ENCODE assay signal across 26 mouse cellular contexts in the genomic region with DNA sequence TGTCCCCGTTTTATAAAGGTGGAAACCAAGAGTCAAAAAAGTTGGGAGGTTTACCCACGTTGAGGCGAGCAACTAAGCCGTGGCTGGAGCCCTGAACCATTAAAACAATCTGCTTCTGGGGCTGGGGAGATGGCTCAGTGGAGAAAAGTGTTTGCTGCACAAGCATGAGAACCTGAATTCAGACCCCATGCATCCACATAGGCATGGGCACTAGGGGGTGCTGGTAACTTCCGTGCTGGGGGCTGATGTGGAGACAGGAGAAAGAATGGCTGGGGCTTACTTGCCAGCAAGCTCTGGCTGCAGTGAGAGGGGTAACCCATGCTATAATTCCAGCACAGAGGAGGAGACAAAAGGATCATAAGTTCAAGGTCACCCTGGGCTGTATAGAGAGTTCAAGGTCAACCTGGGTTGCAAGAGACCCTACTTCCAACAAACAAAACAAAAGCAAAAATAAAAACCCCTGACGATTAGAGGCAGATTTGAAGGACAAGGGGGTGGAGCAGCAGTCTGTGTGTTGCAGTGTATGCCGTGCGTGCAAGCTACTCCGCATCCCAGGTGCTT. TPM values are rescaled to one million over a fixed set of nuclear protein-coding genes. Genes with fewer than 3 reads are reported as not detected.
DNase-seq lines count a peak whose midpoint lies in the region; ATAC-seq and TF ChIP-seq lines count a peak whose summit lies in the region.
"Had no signal": no experiment of that assay in that cellular context is flagged by ENCODE, and none has a peak within 500 bp of the region (broad histone marks: within the 10 kb centered on the region; RNA-seq: fewer than 3 reads in every experiment).

No protein-coding gene starts in this region.

- no peak for ATAC-seq in hindbrain, postnatal 0 days
- ATAC-seq in hindbrain, embryonic 13.5 days (ENCODE audit: low FRiP score): no peak
- ATAC-seq in lung, embryonic 14.5 days (ENCODE audit: insufficient read depth): no peak
- ATAC-seq: activated CD4-positive, CD25-positive, alpha-beta regulatory T cell, adult 4 months had no signal

- no peaks in the 10 kb centered on the region for H3K4me1 ChIP-seq in hindbrain, postnatal 0 days (ENCODE audit: insufficient read depth, low read length)
- H3K4me1 ChIP-seq in hindbrain, embryonic 13.5 days (replicated peaks): peaks cover 6% of the 10 kb centered on the region; the same call in 1 of the 2 replicates
- H3K4me1 ChIP-seq in lung, embryonic 14.5 days (ENCODE audit: insufficient read depth): no peaks in the 10 kb centered on the region
- H3K4me1 ChIP-seq in E14TG2a.4 (replicated peaks; ENCODE audit: low read depth, low read length): peaks cover 70% of the 10 kb centered on the region

- no peak overlapping the region for H3K27ac ChIP-seq in hindbrain, postnatal 0 days
- no peak overlapping the region for H3K27ac ChIP-seq in hindbrain, embryonic 13.5 days
- H3K27ac ChIP-seq in lung, embryonic 14.5 days (ENCODE audit: low read depth): no peak overlapping the region
- H3K27ac ChIP-seq: hindbrain, embryonic 14.5 days; lung, embryonic 15.5 days; stomach, embryonic 15.5 days had no signal

- H3K9me3 ChIP-seq in hindbrain, postnatal 0 days (ENCODE audit: low read length): no peaks in the 10 kb centered on the region
- H3K9me3 ChIP-seq in hindbrain, embryonic 13.5 days: no peaks in the 10 kb centered on the region
- H3K9me3 ChIP-seq in lung, embryonic 14.5 days (ENCODE audit: low read depth, low read length): no peaks in the 10 kb centered on the region
- H3K9me3 ChIP-seq in E14TG2a.4 (ENCODE audit: low read length): no peaks in the 10 kb centered on the region
- H3K9me3 ChIP-seq: lung, embryonic 15.5 days; stomach, embryonic 15.5 days had no signal

- no peak overlapping the region for H3K9ac ChIP-seq in hindbrain, postnatal 0 days (replicated peaks; ENCODE audit: low read length)
- H3K9ac ChIP-seq in hindbrain, embryonic 13.5 days: no peak overlapping the region
- no peak overlapping the region for H3K9ac ChIP-seq in lung, embryonic 14.5 days
- H3K9ac ChIP-seq: hindbrain, embryonic 14.5 days; lung, embryonic 15.5 days; stomach, embryonic 15.5 days had no signal

- 60% methylated on average over 9 of the region's 9 CpGs for WGBS in hindbrain, postnatal 0 days
- WGBS in hindbrain, embryonic 13.5 days: 67% methylated on average over 9 of the region's 9 CpGs
- 69% methylated on average over 9 of the region's 9 CpGs for WGBS in lung, embryonic 14.5 days

- 0 out of 2 replicates have a peak, but pooled peaks have one; percentile 19 for TF ChIP-seq CTCF in hindbrain, postnatal 0 days (IDR thresholded peaks at IDR 0.05; ENCODE audit: low read depth)
- TF ChIP-seq CTCF in lung, embryonic 14.5 days (IDR thresholded peaks at IDR 0.05; ENCODE audit: low read depth): peak; percentile 31
- peak; percentile 17; the same call in 1 of the 2 replicates for TF ChIP-seq CTCF in E14TG2a.4 (conservative IDR thresholded peaks at IDR 0.05; ENCODE audit: low read length)

- H3K4me2 ChIP-seq in hindbrain, postnatal 0 days (ENCODE audit: low read depth, low read length): no peak overlapping the region
- no peak overlapping the region for H3K4me2 ChIP-seq in hindbrain, embryonic 13.5 days
- H3K4me2 ChIP-seq in lung, embryonic 14.5 days: no peak overlapping the region
- H3K4me2 ChIP-seq: hindbrain, embryonic 14.5 days; lung, embryonic 15.5 days; stomach, embryonic 15.5 days had no signal

- no peaks in the 10 kb centered on the region for H3K27me3 ChIP-seq in hindbrain, postnatal 0 days (ENCODE audit: insufficient read depth, low read length)
- no peaks in the 10 kb centered on the region for H3K27me3 ChIP-seq in hindbrain, embryonic 13.5 days
- H3K27me3 ChIP-seq in lung, embryonic 14.5 days (ENCODE audit: insufficient read depth, low read length): no peaks in the 10 kb centered on the region
- H3K27me3 ChIP-seq in E14TG2a.4 (ENCODE audit: insufficient read depth, low read length): no peaks in the 10 kb centered on the region
- H3K27me3 ChIP-seq: lung, embryonic 15.5 days; stomach, embryonic 15.5 days had no signal

- no peaks in the 10 kb centered on the region for H3K36me3 ChIP-seq in hindbrain, postnatal 0 days (ENCODE audit: insufficient read depth, low read length)
- no peaks in the 10 kb centered on the region for H3K36me3 ChIP-seq in hindbrain, embryonic 13.5 days
- no peaks in the 10 kb centered on the region for H3K36me3 ChIP-seq in lung, embryonic 14.5 days (ENCODE audit: insufficient read depth)
- no peaks in the 10 kb centered on the region for H3K36me3 ChIP-seq in E14TG2a.4 (ENCODE audit: insufficient read depth, low read length)
- H3K36me3 ChIP-seq: lung, embryonic 15.5 days; stomach, embryonic 15.5 days had no signal

- no peak overlapping the region for H3K4me3 ChIP-seq in hindbrain, postnatal 0 days (ENCODE audit: low read length)
- H3K4me3 ChIP-seq in hindbrain, embryonic 13.5 days: no peak overlapping the region
- no peak overlapping the region for H3K4me3 ChIP-seq in lung, embryonic 14.5 days (ENCODE audit: low read depth, low read length)
- H3K4me3 ChIP-seq in E14TG2a.4 (replicated peaks; ENCODE audit: low read length): peak overlapping the region; percentile 58
- H3K4me3 ChIP-seq: lung, embryonic 15.5 days; stomach, embryonic 15.5 days had no signal

- no peak for DNase-seq in hindbrain, postnatal 0 days (ENCODE audit: low spot score)
- DNase-seq in lung, embryonic 14.5 days: no peak
- DNase-seq in lung, postnatal 25 days (ENCODE audit: low spot score): no peak
- peak; percentile 47 for DNase-seq in ZHBTc4 (ENCODE audit: low read depth, low spot score)
- DNase-seq in adrenal gland, postnatal 10 days: no peak
- no peak for DNase-seq in retina, embryonic 14.5 days (ENCODE audit: low spot score)
- DNase-seq: adrenal gland, postnatal 25 days; cerebellum, adult 8-10 months; gastrocnemius, postnatal 10 days; heart, adult 18-20 months; kidney, adult 11 months; kidney, postnatal 10 days had no signal

RNA-seq across cellular contexts. Expression of gene Ccdc113, which starts 5.1 kb away (rescaled TPM):
- total RNA-seq in hindbrain, postnatal 0 days (2014; rRNA removed): 0.78 and 1.0 TPM in 2 replicates
- polyA plus RNA-seq in hindbrain, postnatal 0 days (2015; fragmentation: Nextera tagmentation; extraction: Ambion mirVana): 3.2 and 5.0 TPM in 2 replicates
- polyA plus RNA-seq in hindbrain, embryonic 13.5 days (2015; fragmentation: Nextera tagmentation; extraction: Ambion mirVana): 1.9 and 3.0 TPM in 2 replicates
- polyA plus RNA-seq in lung, embryonic 14.5 days (2014; fragmentation: Nextera tagmentation; extraction: Ambion mirVana): 0.24 and 0.53 TPM in 2 replicates
- total RNA-seq in adrenal gland, postnatal 10 days (2021): 1 to 10 TPM in 1 of 2 experiments, under 1 TPM in 1; 0.76 to 1.2 TPM
- total RNA-seq: common myeloid progenitor, adult 5-6 weeks; megakaryocyte-erythroid progenitor cell, adult 5-6 weeks had no signal
- polyA plus RNA-seq: activated CD4-positive, CD25-positive, alpha-beta regulatory T cell, adult 4 months; C2C12; embryonic facial prominence, embryonic 11.5 days; spleen, adult 2 months had no signal

RNA-seq across cellular contexts. Expression of gene Csnk2a2, which starts 39.0 kb away (rescaled TPM):
- total RNA-seq in hindbrain, postnatal 0 days (2014; rRNA removed): 17.5 and 25.3 TPM in 2 replicates
- polyA plus RNA-seq in hindbrain, postnatal 0 days (2015; fragmentation: Nextera tagmentation; extraction: Ambion mirVana): 7.8 and 9.3 TPM in 2 replicates
- polyA plus RNA-seq in hindbrain, embryonic 13.5 days (2015; fragmentation: Nextera tagmentation; extraction: Ambion mirVana): 8.9 and 12.1 TPM in 2 replicates
- polyA plus RNA-seq in lung, embryonic 14.5 days (2014; fragmentation: Nextera tagmentation; extraction: Ambion mirVana): 18.4 and 22.8 TPM in 2 replicates
- 10 to 100 TPM; 68.8 to 70.0 TPM for total RNA-seq in adrenal gland, postnatal 10 days (2021)

RNA-seq across cellular contexts. Expression of gene Prss54, which starts 47.3 kb away (rescaled TPM):
- not detected in 2 replicates for total RNA-seq in hindbrain, postnatal 0 days (2014; rRNA removed)
- polyA plus RNA-seq in hindbrain, postnatal 0 days (2015; fragmentation: Nextera tagmentation; extraction: Ambion mirVana): not detected in 2 replicates
- not detected in 2 replicates for polyA plus RNA-seq in hindbrain, embryonic 13.5 days (2015; fragmentation: Nextera tagmentation; extraction: Ambion mirVana)
- not detected in 2 replicates for polyA plus RNA-seq in lung, embryonic 14.5 days (2014; fragmentation: Nextera tagmentation; extraction: Ambion mirVana)
- not detected for total RNA-seq in adrenal gland, postnatal 10 days (2021)
- total RNA-seq: adrenal gland, postnatal 25 days; common myeloid progenitor, adult 5-6 weeks; gastrocnemius, postnatal 10 days; heart, adult 18-20 months; megakaryocyte-erythroid progenitor cell, adult 5-6 weeks had no signal
- polyA plus RNA-seq: activated CD4-positive, CD25-positive, alpha-beta regulatory T cell, adult 4 months; C2C12; embryonic facial prominence, embryonic 11.5 days; heart, postnatal 0 days; hindbrain, embryonic 14.5 days; limb, embryonic 14.5 days; lung, embryonic 15.5 days; neural tube, embryonic 11.5 days; spleen, adult 2 months; stomach, embryonic 15.5 days had no signal
